Mouse (Mus musculus) embryonic fibroblast, embryonic 13.5 days (primary cell): Measurements from ENCODE around the gene Zfp462. TPM values are rescaled to one million over a fixed set of nuclear protein-coding genes. Genes with fewer than 3 reads are reported as not detected.

Experiments used
- H3K27ac ChIP-seq: 2 replicates; pipeline ENCODE4 v1.5.1; 2012; ENCODE audit warnings: low read length, control low read depth, inconsistent platforms; ENCODE audit not compliant: insufficient read depth
- H3K4me1 ChIP-seq: 2 replicates; pipeline ENCODE4 v1.6.1; 2011; ENCODE audit warnings: low read length; ENCODE audit not compliant: control insufficient read depth, insufficient read depth
- H3K4me3 ChIP-seq: 2 replicates; pipeline ENCODE4 v1.5.1; 2011; ENCODE audit warnings: mild to moderate bottlenecking, control low read depth, low read length; ENCODE audit not compliant: insufficient read depth
- CTCF ChIP-seq: IDR thresholded peaks from 2 replicates; pipeline ENCODE4 v1.5.1; 2011; ENCODE audit warnings: mild to moderate bottlenecking, control low read depth, low read length, moderate library complexity, borderline replicate concordance; ENCODE audit not compliant: insufficient read depth
- POLR2A ChIP-seq: IDR thresholded peaks from 2 replicates; pipeline ENCODE4 v1.6.1; 2011; ENCODE audit warnings: low read depth, mild to moderate bottlenecking, control low read depth, low read length, moderate library complexity
- polyA plus RNA-seq: library from polyadenylated mRNA; stranded (reverse); fragments of >200 nt; gene quantifications from 2 replicates; pipeline ENCODE4 v1.2.4, GENCODE M21; 2011; ENCODE audit warnings: low read depth; ENCODE audit not compliant: missing spikeins, insufficient read length

Gene Zfp462
- polyA plus RNA-seq, 1 experiment: 23.7 TPM

DNA sequence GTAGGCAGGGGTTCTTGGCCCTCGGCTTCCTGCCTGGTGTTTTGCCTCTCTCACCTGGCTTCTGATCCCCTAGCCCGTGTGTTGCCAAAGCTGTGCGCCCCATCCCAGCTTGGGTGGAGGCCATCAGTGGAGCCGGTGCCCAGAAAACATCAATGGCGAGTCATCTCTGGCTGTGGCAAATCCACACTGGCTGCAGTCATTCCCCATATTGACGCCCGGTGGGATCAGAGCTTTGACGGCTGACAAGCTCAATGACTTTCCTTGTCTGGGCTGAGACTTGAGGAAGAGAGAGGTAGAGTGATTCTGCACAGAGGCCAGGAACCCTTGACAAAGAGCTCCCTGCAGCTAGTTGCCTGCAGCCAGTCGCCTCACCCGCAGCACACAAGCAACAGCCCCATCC is 107.8 kb downstream of the Zfp462 start:
- TF ChIP-seq CTCF (no peak), POLR2A (no peak)
- Histone ChIP-seq H3K4me1 (no peaks in the 10 kb centered on the region), H3K27ac (no peak overlapping the region)

DNA sequence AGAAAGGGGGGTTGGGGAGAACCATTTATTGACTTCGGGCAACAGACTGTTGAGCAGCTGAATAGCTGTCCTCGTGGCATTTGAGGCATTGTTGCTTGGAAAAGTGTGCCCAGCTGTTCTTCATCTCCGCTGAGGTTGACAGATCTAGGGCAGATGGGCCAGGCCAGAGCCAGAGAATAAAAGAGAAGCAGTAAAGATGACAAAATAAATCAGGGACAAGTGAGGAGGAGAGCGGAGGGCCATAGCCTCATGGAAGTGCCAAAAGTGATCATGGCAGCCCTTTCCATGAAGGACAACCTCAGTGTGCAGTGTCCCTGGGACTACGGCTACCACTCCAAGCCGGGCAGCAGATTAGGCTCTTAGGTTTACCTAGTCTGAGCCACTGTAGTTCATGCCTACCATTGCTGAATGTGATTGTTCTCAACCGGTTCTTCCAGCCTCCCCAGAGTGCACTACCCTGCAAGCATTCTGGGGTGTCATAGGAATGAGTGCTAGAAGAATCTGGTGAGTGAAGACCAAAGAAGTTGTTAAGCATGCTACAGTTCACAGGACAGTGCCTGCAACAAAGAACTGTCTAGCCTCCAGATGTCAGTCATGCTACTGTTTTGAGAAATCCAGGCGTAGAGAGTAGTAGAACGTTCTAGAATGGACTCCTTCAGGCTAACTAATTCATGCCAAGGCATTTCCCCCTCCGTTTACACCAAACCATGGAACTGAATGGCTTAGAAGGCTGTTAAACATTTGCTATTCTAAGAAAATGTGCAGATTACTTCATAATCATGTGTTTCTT is 113.0 kb downstream of the Zfp462 start:
- H3K27ac ChIP-seq: no peak overlapping the region
- TF ChIP-seq CTCF (no peak), POLR2A (no peak)
- no peaks in the 10 kb centered on the region for H3K4me1 ChIP-seq
- no peak overlapping the region for H3K4me3 ChIP-seq

More for the DNA sequence above, 107.8 kb downstream of the Zfp462 start:
- H3K4me3 ChIP-seq: no peak overlapping the region

DNA sequence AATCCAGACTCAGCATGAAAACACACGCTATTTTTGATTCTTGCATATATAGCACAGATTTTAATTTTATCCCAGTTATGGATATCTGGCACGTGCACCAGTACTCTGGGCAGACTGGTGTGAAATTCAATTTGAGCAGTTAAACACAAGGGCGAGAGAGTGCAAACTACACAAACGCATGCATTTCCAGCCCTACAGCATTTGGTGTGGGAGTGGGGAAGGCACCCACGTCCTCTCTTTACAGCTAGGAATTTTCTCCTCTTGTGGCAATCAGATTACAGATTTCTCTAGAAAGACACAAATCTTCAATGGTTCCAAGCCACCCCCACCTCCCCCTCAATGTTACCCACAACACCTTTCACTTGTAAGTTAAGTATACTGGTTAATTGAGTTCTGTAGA is 114.1 kb downstream of the Zfp462 start:
- TF ChIP-seq CTCF (no peak), POLR2A (no peak)
- Histone ChIP-seq H3K4me1 (no peaks in the 10 kb centered on the region), H3K4me3 (no peak overlapping the region), H3K27ac (no peak overlapping the region)

DNA sequence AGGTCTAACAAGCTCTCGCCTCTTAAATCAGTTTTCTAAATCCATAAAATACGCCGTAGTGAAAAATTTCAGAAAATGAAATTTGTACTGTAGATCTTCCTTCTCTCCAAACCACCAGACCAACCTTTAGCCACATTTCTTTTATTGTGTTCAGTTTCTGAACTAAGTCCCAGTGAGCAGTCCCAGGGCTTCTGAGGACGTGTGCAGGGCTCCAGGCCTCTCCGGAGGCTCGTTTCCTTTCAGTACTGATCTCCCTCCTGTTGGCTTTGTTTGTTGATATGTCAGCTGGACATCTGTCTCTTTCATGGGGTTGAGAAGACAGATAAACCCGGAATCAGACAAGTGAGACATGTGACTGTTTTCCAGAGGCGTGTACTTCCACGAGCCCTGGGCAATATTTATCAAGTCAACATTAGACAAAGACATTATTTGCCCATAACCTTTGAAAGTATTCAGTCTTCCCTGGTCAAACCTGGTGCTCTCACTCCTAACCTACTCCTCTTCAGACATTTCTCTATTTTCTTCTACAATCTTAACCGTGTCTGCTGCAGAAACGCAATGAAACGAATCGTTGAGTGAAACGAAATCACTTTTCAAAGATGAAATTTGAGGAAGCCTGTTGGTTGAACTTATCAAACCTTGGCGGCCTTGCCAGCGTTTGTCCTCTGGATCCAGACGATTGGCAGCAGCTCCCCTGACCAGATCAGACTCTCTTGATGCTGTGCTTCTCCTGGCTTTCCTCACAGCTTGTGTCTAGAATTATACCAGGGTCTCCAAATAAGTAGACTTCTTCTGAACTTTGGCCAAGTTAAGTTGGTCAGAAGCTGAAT is 121.7 kb downstream of the Zfp462 start:
- TF ChIP-seq CTCF: no peak
- TF ChIP-seq POLR2A: no peak
- Histone ChIP-seq H3K27ac (no peak overlapping the region), H3K4me3 (no peak overlapping the region), H3K4me1 (no peaks in the 10 kb centered on the region)

DNA sequence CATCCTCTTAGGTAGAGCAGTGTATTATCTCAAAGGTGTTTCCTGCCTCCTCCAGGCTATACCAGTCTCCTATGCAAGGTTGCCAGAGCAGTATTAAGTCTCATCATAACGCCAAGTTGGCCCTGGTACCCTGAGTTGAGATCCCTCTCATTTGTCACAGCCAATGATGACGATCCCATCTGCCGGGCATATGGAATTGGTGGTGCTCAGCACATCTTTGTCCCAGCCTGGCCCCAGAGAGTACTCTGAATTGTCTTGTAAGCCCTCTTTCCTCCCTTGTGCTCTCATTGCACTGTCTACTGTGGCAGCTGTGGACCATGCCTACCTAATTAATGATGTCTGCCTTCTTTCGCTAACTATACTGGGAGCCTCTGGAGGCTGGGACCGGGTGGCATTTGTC is 126.7 kb downstream of the Zfp462 start:
- Histone ChIP-seq H3K27ac (no peak overlapping the region), H3K4me1 (no peaks in the 10 kb centered on the region), H3K4me3 (no peak overlapping the region)
- TF ChIP-seq CTCF (no peak), POLR2A (no peak)

DNA sequence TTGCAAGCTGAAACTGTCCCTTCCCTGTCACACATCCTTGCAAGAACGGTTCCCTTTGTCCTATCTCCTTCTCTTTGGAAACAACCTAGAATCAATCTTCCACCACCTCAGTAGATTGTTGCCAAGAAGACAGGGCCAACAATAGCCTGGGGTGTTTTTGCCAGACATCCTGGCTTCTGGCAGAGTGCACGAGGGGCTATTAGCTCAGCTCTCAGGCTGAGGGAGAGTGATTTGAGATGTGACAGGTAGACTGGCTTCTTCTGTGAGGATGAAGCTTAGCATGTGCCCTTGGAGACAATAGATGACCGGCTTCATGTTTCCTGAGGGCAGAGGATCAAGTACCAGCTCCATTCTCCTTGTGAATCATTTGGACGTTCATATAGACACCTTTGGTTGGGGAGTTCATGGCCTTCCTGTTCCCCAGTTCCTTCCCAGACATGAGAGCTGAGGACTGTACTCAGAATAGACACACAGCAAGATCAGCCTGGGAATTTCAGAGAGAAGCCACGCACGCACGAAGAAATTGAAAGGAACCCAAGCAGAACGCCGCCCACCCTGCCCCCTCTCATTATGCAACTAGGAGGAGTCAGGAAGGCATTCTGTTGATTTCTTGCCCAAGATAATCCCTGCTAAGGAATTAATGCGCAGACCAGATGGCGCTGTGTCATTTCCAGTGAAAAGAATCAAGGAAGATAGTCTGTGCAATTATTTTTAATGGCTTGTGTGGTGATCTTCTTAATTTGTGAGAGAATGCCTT is 132.5 kb downstream of the Zfp462 start:
- Histone ChIP-seq H3K4me1 (no peaks in the 10 kb centered on the region), H3K27ac (no peak overlapping the region), H3K4me3 (no peak overlapping the region)
- TF ChIP-seq CTCF (no peak), POLR2A (no peak)

DNA sequence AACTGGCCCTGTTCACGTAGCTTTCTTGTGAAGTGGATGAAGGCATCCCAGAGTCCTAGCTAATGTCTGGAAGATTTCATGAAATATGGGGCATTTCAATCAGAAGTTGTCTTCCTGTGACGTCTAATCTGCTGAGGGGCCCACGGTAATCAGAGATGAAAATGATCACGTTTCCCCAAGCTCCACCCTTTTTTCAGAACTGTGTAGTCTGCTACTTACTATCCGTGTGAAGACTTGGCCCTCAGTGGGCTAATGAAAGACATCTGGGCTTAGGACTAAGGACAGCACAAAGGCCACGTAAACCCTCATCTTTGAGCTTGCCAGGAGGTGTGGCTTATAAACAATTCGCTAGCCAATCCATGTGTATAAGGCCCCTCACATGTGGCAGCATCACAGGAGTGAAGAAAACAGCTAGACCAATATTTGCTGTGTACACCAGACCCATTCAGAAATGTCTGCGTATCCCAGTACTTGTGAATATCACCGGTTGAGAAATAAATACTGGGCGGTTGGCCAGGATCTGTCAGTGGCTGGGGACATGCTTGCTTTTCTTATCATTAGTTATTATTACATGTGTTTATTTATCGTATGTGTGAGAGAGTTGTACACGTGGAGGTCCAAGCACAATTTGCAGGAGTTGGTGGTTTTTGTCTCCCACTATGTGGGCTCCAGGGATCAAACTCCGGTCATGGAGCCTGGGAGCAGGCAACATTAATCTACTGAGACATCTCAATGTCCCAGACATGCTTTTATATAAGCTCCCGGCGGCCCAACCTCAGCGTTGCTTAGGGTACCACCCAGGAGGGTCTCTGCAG is 133.3 kb downstream of the Zfp462 start:
- Histone ChIP-seq H3K27ac (no peak overlapping the region), H3K4me3 (no peak overlapping the region), H3K4me1 (no peaks in the 10 kb centered on the region)
- no peak for TF ChIP-seq POLR2A
- no peak for TF ChIP-seq CTCF

DNA sequence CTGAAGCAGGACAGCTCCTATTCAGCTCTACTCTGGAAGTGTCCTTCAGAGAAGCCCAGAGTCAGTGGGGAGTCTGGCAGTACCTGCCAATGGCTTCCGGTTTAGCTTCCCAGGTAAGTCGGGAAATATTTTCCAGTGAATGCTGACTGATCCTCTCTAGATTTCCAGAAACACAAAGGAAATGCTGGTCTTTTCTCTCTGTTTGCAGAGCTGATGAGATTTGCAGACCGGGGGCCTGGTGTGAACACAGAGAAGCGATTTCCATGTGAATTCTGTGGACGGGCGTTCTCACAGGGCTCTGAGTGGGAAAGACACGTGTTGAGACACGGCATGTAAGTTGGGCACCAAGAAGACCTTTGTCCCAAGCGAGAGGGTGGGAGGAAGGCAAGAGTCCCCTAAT is 134.2 kb downstream of the Zfp462 start:
- TF ChIP-seq CTCF: no peak
- TF ChIP-seq POLR2A: no peak
- H3K4me1 ChIP-seq: no peaks in the 10 kb centered on the region
- H3K4me3 ChIP-seq: no peak overlapping the region
- no peak overlapping the region for H3K27ac ChIP-seq

DNA sequence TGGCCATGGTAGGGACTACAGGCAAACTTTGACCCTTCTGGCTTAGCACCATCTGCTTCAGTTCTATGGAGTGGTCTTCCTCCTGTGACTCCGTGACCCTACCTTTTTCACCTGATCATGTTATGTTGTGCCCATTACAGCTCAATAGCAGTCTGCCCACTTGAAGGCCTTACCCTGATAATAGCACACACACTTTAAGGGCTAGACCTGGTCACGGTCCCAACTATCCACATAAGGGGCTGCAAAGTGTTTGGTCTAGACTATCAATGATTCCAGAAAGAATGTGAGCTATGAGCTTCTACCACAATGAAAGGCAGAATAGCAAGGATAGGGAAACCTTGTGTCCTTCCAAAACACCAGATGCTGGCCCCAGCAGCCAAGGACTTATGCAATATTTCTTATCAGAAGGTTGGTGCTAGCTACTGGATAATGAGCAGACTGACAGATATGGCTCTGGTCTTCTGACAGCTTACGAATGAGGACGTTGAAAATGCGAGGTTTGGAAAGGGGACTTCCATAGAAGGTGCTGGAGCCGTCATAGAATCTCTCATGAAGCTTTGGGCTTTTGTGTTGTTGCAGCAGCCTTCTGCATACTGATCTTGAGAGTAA is 139.3 kb downstream of the Zfp462 start:
- H3K4me1 ChIP-seq: no peaks in the 10 kb centered on the region
- H3K27ac ChIP-seq: no peak overlapping the region
- no peak overlapping the region for H3K4me3 ChIP-seq
- TF ChIP-seq POLR2A: no peak
- TF ChIP-seq CTCF: no peak
